Mouse (Mus musculus): ENCODE results near the gene Agpat2.

GRCm38 (mm10) chr2:26595725-26596435 is 8.3 kb downstream of the Agpat2 start:
- TF ChIP-seq CTCF (IDR thresholded peaks at IDR 0.05; ENCODE audit: low read depth, low read length) (no peak), GATA1 (IDR thresholded peaks at IDR 0.05; ENCODE audit: borderline replicate concordance, low read length) (no peak), TAL1 (conservative IDR thresholded peaks at IDR 0.05; ENCODE audit: low read depth, low read length) (no peak)
